Mouse (Mus musculus) ES-Bruce4 (cell line): ENCODE results near the gene Hist1h4d. TPM values are rescaled to one million over a fixed set of nuclear protein-coding genes. Genes with fewer than 3 reads are reported as not detected.
A peak's percentile ranks its signal among the peaks of the same experiment; 100 is the strongest.
"Not testable (repeated sequence)": the region's sequence is repeated elsewhere in the genome, so short reads cannot be mapped to it uniquely, and the experiment has no call there.

Experiments
- H3K27ac ChIP-seq: 2 replicates; pipeline ENCODE4 v1.5.1; 2012; ENCODE audit warnings: low read length, inconsistent platforms; ENCODE audit not compliant: insufficient read depth
- H3K27me3 ChIP-seq: 2 replicates; pipeline ENCODE4 v1.6.1; 2012; ENCODE audit warnings: mild to moderate bottlenecking, low read length, inconsistent platforms; ENCODE audit not compliant: control insufficient read depth, poor library complexity, insufficient read depth, severe bottlenecking
- H3K36me3 ChIP-seq: 2 replicates; pipeline ENCODE4 v1.6.1; 2012; ENCODE audit warnings: inconsistent platforms, mild to moderate bottlenecking, low read length, moderate library complexity; ENCODE audit not compliant: control insufficient read depth, poor library complexity, insufficient read depth, severe bottlenecking
- H3K4me1 ChIP-seq: one replicate; pipeline ENCODE4 v1.8.1; 2011; ENCODE audit warnings: low read length; ENCODE audit not compliant: control insufficient read depth, insufficient read depth
- H3K4me3 ChIP-seq: 2 replicates; pipeline ENCODE4 v1.5.1; 2011; ENCODE audit warnings: low read depth, mild to moderate bottlenecking, low read length
- H3K9ac ChIP-seq: 2 replicates; pipeline ENCODE4 v1.6.1; 2012; ENCODE audit warnings: low read depth, mild to moderate bottlenecking, inconsistent platforms; ENCODE audit not compliant: poor library complexity, severe bottlenecking
- H3K9me3 ChIP-seq: replicated peaks from 2 replicates; pipeline ENCODE4 v1.6.1; 2012; ENCODE audit warnings: mild to moderate bottlenecking, low read length, inconsistent platforms; ENCODE audit not compliant: control insufficient read depth, poor library complexity, insufficient read depth, severe bottlenecking
- CTCF ChIP-seq: IDR thresholded peaks from one replicate; pipeline ENCODE4 v1.8.1; 2011; ENCODE audit warnings: low read depth, low read length
- EP300 ChIP-seq: IDR thresholded peaks from 2 replicates; pipeline ENCODE4 v1.6.1; 2011; ENCODE audit warnings: low read depth, low read length; ENCODE audit not compliant: insufficient read depth
- POLR2A ChIP-seq: IDR thresholded peaks from one replicate; pipeline ENCODE4 v1.8.1; 2011; ENCODE audit warnings: low read length; ENCODE audit not compliant: insufficient read depth
- polyA plus RNA-seq: library from polyadenylated mRNA; stranded (reverse); fragments of >200 nt; gene quantifications from 2 replicates; pipeline ENCODE4 v1.2.4, GENCODE M21; 2011; ENCODE audit warnings: low read depth; ENCODE audit not compliant: missing spikeins, insufficient read depth, insufficient read length

The Hist1h4d gene
- polyA plus RNA-seq, 1 experiment: 4.3 TPM

- H3K36me3 ChIP-seq, H3K4me1 ChIP-seq, H3K27me3 ChIP-seq, H3K9me3 ChIP-seq: not testable (repeated sequence)
- peak within 1 kb of the TSS; percentile 75 for H3K27ac ChIP-seq
- TF ChIP-seq POLR2A: peak; percentile 75
- peak within 1 kb of the TSS; percentile 84 for H3K9ac ChIP-seq
- peak within 1 kb of the TSS; percentile 88 for H3K4me3 ChIP-seq
Observed at GRCm38 (mm10) chr13:23542999-23543607, 38.3 kb upstream of the Hist1h4d start, which contains the start of gene Hist1h2bh. Gene Hist1h2bh (minus strand): TSS chr13:23543392.

GRCm38 (mm10) chr13:23543965-23544786 is 37.2 kb upstream of the Hist1h4d start, which contains the start of gene Hist1h3f:
Gene Hist1h3f (plus strand): TSS chr13:23544052.
- Histone ChIP-seq H3K36me3 (no peaks in the 10 kb centered on the region), H3K4me3 (peak within 1 kb of the TSS; percentile 88), H3K9ac (peak within 1 kb of the TSS; percentile 84), H3K27ac (peak within 1 kb of the TSS; percentile 75), H3K4me1 (peaks cover under 1% of the 10 kb centered on the region), H3K9me3 (no peaks in the 10 kb centered on the region), H3K27me3 (no peaks in the 10 kb centered on the region)
- TF ChIP-seq EP300: 0 out of 2 replicates have a peak, but pooled peaks have one; percentile 6
- peak; percentile 86 for TF ChIP-seq POLR2A
- no peak for TF ChIP-seq CTCF

GRCm38 (mm10) chr13:23544787-23545120 is 36.6 kb upstream of the Hist1h4d start:
- not testable (repeated sequence) for H3K36me3 ChIP-seq, H3K4me1 ChIP-seq, H3K27me3 ChIP-seq, H3K9me3 ChIP-seq
- Histone ChIP-seq H3K27ac (peak overlapping the region; percentile 38), H3K9ac (peak overlapping the region; percentile 84), H3K4me3 (peak overlapping the region; percentile 42)

- no peaks in the 10 kb centered on the region for H3K9me3 ChIP-seq
- no peak overlapping the region for H3K27ac ChIP-seq
- no peaks in the 10 kb centered on the region for H3K36me3 ChIP-seq
- no peak overlapping the region for H3K9ac ChIP-seq
- H3K4me3 ChIP-seq: no peak overlapping the region
- H3K4me1 ChIP-seq: no peaks in the 10 kb centered on the region
- TF ChIP-seq POLR2A: no peak
- H3K27me3 ChIP-seq: no peaks in the 10 kb centered on the region
Observed at GRCm38 (mm10) chr13:23546694-23547093, 34.7 kb upstream of the Hist1h4d start.

GRCm38 (mm10) chr13:23550761-23551145 is 30.6 kb upstream of the Hist1h4d start:
- no peaks in the 10 kb centered on the region for H3K27me3 ChIP-seq
- H3K4me3 ChIP-seq: peak overlapping the region; percentile 55
- peak overlapping the region; percentile 90 for H3K9ac ChIP-seq
- H3K27ac ChIP-seq: peak overlapping the region; percentile 92
- no peaks in the 10 kb centered on the region for H3K4me1 ChIP-seq
- no peak for TF ChIP-seq CTCF
- TF ChIP-seq POLR2A: no peak
- TF ChIP-seq EP300: no peak
- H3K9me3 ChIP-seq: no peaks in the 10 kb centered on the region
- no peaks in the 10 kb centered on the region for H3K36me3 ChIP-seq

- not testable (repeated sequence) for H3K9me3 ChIP-seq, H3K4me1 ChIP-seq, H3K27me3 ChIP-seq, H3K36me3 ChIP-seq
- peak within 1 kb of the TSS; percentile 92 for H3K27ac ChIP-seq
- 0 out of 2 replicates have a peak, but pooled peaks have one; percentile 46 for TF ChIP-seq EP300
- TF ChIP-seq POLR2A: peak; percentile 94
- peak within 1 kb of the TSS; percentile 90 for H3K9ac ChIP-seq
- peak within 1 kb of the TSS; percentile 85 for H3K4me3 ChIP-seq
Observed at GRCm38 (mm10) chr13:23551146-23551834, 30.1 kb upstream of the Hist1h4d start, which contains the start of gene Hist1h4f. Gene Hist1h4f (minus strand): TSS chr13:23551648.
